Mouse (Mus musculus) heart, adult 2 months (tissue): ENCODE results near the gene Lalba.

Source experiments
- CTCF ChIP-seq: fragments of 200-600 bp; IDR thresholded peaks from 2 replicates; pipeline ENCODE4 v1.8.1; 2022; ENCODE audit warnings: antibody characterized with exemption, mild to moderate bottlenecking, moderate library complexity
- EP300 ChIP-seq: fragments of 200-500 bp; IDR thresholded peaks from 2 replicates; pipeline ENCODE4 v1.6.1; 2011; ENCODE audit warnings: low read depth, low read length, control low read depth; ENCODE audit not compliant: insufficient read depth
- POLR2A ChIP-seq: fragments of 200-500 bp; IDR thresholded peaks from 2 replicates; pipeline ENCODE4 v1.6.1; 2011; ENCODE audit warnings: mild to moderate bottlenecking, low read depth, low read length, control low read depth; ENCODE audit not compliant: insufficient read depth

- TF ChIP-seq CTCF = peak; percentile 71
- TF ChIP-seq POLR2A = no peak
- 0 out of 2 replicates have a peak, but pooled peaks have one; percentile 44 for TF ChIP-seq EP300
Observed at GRCm38 (mm10) chr15:98510438-98511385, 28.2 kb upstream of the Lalba start.
